Mouse (Mus musculus) layer of hippocampus, adult 9-11 months (tissue): Measurements from ENCODE around the gene Ampd3.
A peak's percentile ranks its signal among the peaks of the same experiment; 100 is the strongest.

ENCODE experiments used
- DNase-seq: peaks from one replicate; pipeline ENCODE4 v3.0.0; 2022

Ampd3 gene

GRCm38 (mm10) chr7:110768001-110768400 lies at the start of gene Ampd3:
TSS of gene Ampd3 (plus strand) at chr7:110768206.
- DNase-seq, result no peak

GRCm38 (mm10) chr7:110718505-110718904 lies 49.5 kb upstream of the Ampd3 start:
- DNase-seq, result no peak

- no peak for DNase-seq
Observed at GRCm38 (mm10) chr7:110719857-110720256, 48.1 kb upstream of the Ampd3 start.

- no peak for DNase-seq
Observed at GRCm38 (mm10) chr7:110722183-110722582, 45.8 kb upstream of the Ampd3 start.

- DNase-seq, result peak; percentile 36
Observed at GRCm38 (mm10) chr7:110727049-110727448, 41.0 kb upstream of the Ampd3 start.

GRCm38 (mm10) chr7:110728876-110729275 lies 39.1 kb upstream of the Ampd3 start:
- no peak for DNase-seq

GRCm38 (mm10) chr7:110729295-110729694 lies 38.7 kb upstream of the Ampd3 start:
- no peak for DNase-seq

GRCm38 (mm10) chr7:110731091-110731967 lies 36.7 kb upstream of the Ampd3 start:
- DNase-seq, result no peak

GRCm38 (mm10) chr7:110732001-110732632 lies 35.9 kb upstream of the Ampd3 start:
- DNase-seq, result no peak

- DNase-seq, result no peak
Observed at GRCm38 (mm10) chr7:110736914-110737313, 31.1 kb upstream of the Ampd3 start.

- DNase-seq, result no peak
Observed at GRCm38 (mm10) chr7:110739764-110740163, 28.2 kb upstream of the Ampd3 start.

GRCm38 (mm10) chr7:110740188-110740587 lies 27.8 kb upstream of the Ampd3 start:
- no peak for DNase-seq

- DNase-seq, result no peak
Observed at GRCm38 (mm10) chr7:110742022-110742421, 26.0 kb upstream of the Ampd3 start.

GRCm38 (mm10) chr7:110746087-110746562 lies 21.9 kb upstream of the Ampd3 start:
- DNase-seq, result no peak

GRCm38 (mm10) chr7:110746809-110747208 lies 21.2 kb upstream of the Ampd3 start:
- no peak for DNase-seq

- no peak for DNase-seq
Observed at GRCm38 (mm10) chr7:110750834-110751233, 17.2 kb upstream of the Ampd3 start.

GRCm38 (mm10) chr7:110751634-110752033 lies 16.4 kb upstream of the Ampd3 start:
- no peak for DNase-seq

GRCm38 (mm10) chr7:110753310-110753709 lies 14.7 kb upstream of the Ampd3 start:
- no peak for DNase-seq

GRCm38 (mm10) chr7:110753926-110754330 lies 14.1 kb upstream of the Ampd3 start:
- no peak for DNase-seq

- DNase-seq, result no peak
Observed at GRCm38 (mm10) chr7:110756440-110756839, 11.6 kb upstream of the Ampd3 start.

- no peak for DNase-seq
Observed at GRCm38 (mm10) chr7:110762605-110763180, 5.3 kb upstream of the Ampd3 start.

- DNase-seq, result peak; percentile 30
Observed at GRCm38 (mm10) chr7:110768451-110769064, 552 bp downstream of the Ampd3 start.

- DNase-seq, result no peak
Observed at GRCm38 (mm10) chr7:110769094-110769493, 1.1 kb downstream of the Ampd3 start.
